Mouse (Mus musculus) inflammation-experienced regulatory T-cells, adult 6 months (primary cell): ENCODE results near the gene Pusl1. TPM values are rescaled to one million over a fixed set of nuclear protein-coding genes. Genes with fewer than 3 reads are reported as not detected.
A peak's percentile ranks its signal among the peaks of the same experiment; 100 is the strongest.

Experiments used
- ATAC-seq: one replicate; pipeline ENCODE4 v1.8.0; 2017
- polyA plus RNA-seq, 3 experiments: library from polyadenylated mRNA; unstranded; fragments of 100-300 nt; shearing (Covaris generic); gene quantifications; one replicate each; pipeline ENCODE4 v1.2.1; 2017

Gene Pusl1
- polyA plus RNA-seq, 3 experiments from 2014 or later, result 14.1 to 20.3 (median 15.8) TPM

DNA sequence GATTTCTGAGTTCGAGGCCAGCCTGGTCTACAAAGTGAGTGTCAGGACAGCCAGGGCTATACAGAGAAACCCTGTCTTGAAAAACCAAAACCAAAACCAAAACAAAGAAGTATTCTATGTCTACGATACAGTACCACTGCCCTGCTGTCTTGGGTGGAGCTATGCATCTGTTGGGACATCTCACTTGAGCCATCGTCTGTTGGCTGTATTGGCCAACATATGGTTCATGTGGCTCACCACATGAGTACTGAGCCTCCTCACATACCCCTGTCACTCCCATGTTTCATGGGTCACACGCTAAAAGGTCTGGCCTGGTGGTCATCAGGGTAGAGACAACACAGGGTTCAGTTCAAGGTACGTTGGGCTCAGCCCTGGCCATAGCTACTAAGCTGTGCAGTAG, 5.3 kb downstream of the Pusl1 start:
- no peak for ATAC-seq

DNA sequence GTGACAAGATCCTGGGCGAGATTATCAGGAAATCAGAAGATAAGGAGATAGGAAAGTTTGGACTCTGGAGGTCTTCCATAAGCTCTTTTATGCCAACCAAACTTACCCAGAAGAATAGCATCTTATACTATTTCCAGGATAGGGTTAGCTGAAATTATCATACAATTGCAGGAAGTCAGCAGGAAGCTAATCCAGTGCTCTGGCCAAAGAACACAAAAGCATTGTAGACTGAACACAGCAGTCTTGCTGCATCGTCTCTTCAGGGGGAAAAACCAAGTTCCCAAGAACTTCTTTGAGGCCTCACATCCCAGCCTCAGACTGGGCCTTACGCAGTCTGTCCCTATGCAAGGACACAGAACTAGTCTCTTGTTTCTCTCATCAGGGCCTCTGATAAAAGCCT, 8.0 kb downstream of the Pusl1 start:
- ATAC-seq, result no peak

DNA sequence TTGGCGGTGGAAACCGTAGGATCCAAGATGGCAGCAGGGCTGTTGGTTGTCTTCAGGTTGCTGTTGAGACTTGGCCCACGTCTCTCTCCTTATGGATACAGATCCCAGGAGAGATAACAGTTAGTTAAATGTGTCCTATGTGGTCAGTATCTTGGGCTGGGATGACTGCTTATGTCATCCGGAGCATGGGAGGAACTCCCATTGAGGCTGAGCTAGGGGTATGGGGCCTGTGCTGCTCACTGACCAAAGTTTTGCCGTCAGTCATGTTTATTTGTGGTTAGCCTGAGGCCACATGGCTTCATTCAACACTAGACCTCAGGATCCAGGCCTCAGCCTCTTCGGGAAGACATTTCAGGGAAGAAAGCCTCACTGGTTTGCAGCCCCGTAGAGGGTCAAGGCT, 20.2 kb downstream of the Pusl1 start:
- no peak for ATAC-seq

DNA sequence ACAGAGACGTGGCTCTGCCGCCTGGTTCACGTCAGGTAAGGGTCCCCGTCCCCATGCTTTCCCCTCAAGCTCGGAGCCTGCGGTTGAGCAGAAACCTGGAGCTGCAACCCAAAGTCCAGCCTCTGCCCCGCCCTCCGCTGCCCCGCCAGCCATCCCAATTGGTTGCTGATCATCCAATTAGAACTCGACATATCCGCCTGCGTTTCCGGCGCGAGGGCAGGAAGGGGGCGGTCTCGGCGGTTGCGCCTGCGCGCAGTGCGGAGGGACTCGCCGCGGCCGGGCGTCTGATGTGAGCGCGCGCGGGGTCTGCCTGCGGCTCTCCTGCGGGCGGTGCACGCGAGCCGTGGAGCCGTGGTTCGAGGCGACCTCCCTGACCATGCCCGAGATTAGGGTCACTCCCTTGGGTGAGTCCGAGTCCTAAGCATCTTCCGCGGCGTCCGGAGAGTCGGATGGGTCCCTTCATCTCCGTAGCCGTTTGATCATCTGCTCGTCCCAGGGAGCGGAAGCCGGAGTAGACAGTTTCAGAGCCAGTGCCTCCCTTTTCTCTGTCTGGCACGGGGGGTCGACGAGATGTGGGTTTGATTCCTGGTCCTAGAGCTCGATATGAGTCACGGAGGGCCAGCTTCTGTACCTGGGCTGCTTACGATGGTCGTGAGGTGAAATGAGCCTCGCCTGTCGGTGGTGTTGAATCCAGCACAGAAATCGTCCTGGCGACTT, 22.1 kb downstream of the Pusl1 start, which contains the start of the genes Cptp and Ints11:
Cptp (minus strand) TSS at position 124 of the 717 bp plus-strand sequence.
Ints11 (plus strand) TSS at position 230 of the 717 bp plus-strand sequence.
- peak; percentile 97 for ATAC-seq

DNA sequence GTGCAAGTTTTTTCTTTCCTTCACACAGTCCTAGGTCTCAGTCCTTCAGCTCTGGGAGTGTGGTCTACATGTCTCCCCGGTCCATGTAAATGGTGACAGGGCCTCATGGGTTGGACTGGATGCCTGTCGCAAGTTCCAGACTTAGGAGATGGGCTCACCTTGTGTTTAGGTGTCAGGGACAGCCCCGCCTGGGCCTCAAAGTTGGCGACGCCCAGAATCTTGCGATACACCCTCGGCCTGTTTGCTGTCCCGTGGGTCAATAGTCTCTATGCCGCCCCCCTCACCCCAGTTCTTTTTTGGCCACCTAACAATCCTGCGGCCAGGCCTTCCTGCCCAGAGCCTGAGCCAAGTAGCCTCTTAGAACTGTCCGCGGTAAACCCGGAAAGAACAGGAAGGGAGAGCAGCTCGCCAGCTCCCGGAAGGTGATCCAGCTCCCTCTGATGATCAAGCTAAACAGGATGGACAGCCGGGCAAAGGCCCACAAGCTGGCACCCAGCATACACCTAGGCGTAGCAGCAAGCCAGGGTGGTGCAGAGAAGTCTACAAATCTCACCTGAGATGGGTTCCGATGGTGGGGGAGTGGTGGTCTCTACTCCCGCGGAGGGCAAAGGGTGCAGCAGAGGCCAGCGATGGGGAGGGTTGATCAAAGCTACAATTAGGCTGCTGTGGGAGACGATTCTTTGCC, 22.8 kb downstream of the Pusl1 start:
- ATAC-seq, result peak; percentile 41

DNA sequence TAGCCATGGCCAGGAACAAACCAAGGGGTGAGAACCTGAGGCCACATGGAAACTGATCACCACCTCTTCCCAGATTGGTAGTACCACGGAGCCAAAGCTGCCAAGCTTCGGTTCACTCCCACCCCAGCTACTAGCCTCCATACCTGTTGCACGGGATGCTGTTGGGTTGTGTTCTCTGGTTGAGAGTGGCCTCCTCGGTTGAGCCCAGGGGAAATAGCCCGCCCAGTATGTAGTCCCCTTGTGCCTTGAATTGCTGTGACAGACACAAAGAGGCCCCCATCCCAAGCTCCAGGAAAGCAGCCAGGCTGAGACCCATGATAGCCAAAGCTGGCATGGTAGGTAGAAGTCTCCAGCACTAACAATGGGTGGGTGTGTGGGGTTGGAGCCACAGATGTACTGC, 28.6 kb downstream of the Pusl1 start, which contains the start of gene Tas1r3:
Tas1r3 (minus strand) TSS at position 362 of the 400 bp plus-strand sequence.
- no peak for ATAC-seq

DNA sequence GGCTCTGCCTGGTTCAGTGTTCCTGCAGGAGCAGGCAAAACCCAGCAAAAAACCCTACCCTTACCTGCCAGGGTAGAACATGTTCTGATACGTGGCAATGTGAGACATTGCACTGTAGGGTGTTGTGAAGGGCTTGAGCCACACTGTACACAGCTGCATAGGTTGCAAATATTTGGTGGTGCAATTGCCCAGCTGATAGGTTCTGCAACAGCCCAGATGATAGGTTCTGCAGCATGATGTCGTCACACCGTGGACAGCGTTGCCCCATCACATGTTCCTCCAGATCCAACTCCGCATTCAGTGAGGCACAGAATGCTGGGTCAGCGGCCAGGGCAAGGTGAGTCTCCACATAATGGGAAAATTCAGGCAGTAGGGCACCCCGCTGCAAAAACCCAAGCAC, 29.8 kb downstream of the Pusl1 start:
- ATAC-seq, result no peak

DNA sequence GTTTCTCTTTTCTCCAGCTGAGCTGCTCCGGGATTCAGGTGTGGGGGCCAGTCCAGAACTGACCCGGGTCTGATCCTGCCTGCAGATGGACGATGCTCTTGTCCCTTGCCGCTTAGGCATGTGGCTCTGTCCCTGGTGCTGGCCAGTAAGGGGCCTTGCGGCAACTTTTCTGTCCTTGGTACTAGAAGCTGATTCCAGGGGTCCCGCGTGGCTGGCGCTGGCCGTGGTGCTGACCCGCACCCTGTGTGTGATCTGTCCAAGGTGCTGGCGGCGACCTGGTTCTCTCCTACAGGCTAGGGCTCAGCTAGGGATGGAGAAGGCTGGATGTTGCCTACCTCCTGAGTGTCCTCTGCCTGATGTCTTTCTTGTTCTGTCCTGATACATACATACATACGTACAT, 32.3 kb downstream of the Pusl1 start:
- no peak for ATAC-seq

DNA sequence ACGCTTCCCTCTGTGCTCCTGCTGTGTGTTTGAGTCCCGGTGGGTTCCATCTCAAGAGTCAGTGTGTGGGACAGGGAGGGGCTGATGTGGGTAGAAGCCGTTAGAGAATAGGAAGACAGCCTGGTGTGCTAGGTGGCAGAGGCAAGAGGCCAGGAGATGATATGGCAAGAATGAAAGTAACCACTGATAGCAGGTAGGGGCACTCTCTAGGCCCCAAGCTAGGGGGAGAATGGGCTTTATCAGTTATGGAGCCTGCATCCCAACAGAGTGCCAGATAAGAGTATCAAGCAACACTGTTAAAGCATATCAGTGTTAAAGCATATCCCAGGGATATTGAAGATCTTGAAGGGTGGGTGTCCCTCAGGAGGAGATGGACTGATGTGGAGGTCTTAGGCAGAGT, 34.7 kb downstream of the Pusl1 start:
- ATAC-seq, result no peak

DNA sequence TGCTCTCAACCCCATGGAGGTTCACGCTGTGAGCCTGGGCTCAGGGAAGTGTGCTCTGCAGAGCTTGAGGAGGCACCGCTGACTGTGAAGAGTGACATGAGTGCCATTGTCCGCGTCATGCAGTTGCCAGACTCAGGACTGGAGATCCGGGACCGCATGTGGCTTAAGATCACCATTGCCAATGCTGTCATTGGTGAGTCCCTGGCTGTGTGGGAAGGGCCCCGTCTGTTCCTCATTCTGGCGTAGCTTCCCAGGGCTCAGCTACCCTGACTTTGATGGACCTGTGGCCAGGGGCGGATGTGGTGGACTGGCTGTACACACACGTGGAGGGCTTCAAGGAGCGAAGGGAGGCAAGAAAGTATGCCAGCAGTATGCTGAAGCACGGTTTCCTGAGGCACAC, 35.5 kb downstream of the Pusl1 start:
- no peak for ATAC-seq

DNA sequence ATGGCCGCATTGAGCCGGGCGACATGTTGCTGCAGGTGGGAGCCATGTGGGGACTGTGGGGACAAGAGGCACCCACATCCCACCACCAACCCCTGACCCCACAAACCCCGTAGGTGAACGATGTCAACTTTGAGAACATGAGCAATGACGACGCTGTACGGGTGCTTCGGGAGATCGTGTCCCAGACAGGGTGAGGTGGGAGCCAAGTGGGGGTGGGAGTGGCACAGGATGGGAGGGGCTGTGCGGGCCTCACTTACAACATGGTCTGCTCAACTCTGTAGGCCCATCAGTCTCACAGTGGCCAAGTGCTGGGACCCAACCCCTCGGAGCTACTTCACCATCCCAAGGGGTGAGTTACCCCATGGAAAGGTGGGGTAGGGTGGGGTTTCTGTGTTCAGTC, 36.6 kb downstream of the Pusl1 start:
- ATAC-seq, result no peak

DNA sequence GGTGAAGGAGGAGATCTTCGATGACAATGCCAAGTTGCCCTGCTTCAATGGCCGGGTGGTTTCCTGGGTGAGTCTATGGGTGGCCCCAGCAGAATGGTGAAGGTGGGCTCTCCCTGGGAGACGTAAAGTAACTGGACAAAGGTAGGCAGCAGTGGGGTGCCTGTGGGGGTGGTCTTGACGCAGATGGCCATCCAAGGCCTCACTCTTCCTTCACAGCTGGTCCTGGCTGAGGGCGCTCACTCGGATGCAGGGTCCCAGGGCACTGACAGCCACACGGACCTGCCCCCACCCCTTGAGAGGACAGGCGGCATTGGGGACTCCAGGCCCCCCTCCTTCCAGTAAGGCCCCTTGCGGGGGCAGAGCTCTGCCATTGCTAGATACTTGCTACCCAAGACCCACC, 38.2 kb downstream of the Pusl1 start:
- ATAC-seq, result no peak

DNA sequence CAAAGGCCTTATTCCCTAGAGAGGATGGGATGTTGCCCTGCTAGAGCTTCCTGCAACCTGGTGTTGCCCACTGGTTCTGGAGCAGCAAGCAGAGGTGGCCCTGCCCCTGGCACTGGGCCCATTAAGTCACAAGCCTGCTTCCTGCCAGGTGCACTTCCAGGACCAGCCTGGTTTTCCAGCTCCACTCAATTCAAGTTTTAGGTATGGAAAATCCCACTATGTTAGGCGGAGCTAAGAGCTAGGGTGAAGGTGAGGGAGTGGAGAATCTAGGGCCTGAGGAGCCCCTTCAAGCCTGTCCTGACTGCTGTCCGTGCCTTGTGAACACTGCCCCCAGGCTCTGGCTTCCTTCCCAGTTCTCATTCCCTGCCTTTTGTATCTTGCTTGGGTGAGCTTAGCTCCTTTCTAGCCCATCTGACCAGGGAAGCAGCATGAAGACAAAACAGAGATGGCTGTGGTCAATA, 39.6 kb downstream of the Pusl1 start:
- ATAC-seq, result no peak

DNA sequence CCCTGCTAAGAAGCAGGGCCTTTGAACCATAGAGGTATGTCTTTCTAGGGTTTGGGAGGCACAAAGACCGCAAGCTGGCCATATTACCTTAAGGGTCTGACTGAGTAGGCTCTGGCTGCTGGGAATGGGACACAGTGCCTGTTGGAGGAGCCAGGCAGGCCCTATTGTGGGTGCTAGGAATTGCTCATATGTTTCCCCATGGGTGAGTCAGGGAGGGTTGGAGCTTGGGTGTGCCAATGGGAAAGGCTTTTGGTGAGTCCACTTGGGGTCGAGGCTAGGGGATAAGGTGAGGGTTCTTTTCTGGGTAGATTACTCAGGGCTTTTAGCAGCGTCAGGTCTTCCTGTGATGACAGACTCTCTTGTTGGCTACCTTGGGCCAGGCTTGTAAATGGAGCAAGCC, 40.2 kb downstream of the Pusl1 start:
- no peak for ATAC-seq

DNA sequence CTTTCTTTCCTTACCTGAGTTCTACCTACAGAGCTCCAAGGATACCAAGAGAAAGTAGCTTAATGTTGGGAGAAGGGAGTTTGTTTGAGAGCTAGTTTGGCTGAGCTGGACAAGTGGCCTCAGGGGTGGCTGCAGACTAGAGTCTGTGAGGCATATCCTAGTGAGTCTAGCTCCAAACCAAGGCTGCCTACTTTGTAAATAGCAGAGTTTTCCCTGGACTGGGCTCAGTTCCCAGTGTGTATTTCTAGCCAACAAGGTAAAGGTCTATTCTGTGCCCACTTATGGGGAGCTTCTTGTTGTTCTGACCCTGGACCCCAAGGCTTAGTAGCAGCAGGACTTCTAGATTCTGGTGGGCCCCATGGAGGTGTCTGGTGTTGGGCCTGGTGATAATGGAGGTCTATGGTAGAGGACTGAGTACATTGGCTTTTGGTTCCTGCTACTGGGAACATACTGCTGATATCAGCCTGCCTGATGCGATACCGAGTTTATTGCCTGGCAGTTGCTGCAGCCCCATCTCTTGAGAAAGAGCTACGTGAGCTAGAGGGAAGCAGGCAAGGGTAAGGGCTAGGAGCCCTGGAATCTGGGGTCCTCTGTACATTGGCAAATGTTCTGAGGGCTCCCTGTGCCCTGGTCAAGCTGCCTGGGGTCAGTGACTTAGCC, 41.7 kb downstream of the Pusl1 start:
- ATAC-seq, result no peak

DNA sequence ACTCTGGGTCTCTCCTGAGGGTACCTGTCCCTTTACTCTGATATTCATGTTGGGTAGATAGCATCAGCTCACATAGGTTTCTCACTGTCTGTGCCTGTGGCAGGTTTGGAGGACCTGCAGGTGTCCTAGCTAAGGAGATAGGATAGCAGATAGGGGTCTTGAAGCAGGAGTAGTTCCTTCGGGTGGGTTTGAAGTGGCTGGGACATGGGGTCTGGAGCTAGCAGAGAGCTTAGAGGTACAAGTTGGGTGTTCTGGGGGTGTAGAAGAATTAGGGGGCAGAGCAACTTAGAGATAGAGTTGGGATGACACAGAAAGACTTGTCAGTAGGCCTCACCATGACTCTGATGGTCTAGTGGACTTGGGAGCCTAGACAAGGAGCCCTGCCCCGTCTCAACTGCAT, 42.2 kb downstream of the Pusl1 start:
- ATAC-seq, result no peak

DNA sequence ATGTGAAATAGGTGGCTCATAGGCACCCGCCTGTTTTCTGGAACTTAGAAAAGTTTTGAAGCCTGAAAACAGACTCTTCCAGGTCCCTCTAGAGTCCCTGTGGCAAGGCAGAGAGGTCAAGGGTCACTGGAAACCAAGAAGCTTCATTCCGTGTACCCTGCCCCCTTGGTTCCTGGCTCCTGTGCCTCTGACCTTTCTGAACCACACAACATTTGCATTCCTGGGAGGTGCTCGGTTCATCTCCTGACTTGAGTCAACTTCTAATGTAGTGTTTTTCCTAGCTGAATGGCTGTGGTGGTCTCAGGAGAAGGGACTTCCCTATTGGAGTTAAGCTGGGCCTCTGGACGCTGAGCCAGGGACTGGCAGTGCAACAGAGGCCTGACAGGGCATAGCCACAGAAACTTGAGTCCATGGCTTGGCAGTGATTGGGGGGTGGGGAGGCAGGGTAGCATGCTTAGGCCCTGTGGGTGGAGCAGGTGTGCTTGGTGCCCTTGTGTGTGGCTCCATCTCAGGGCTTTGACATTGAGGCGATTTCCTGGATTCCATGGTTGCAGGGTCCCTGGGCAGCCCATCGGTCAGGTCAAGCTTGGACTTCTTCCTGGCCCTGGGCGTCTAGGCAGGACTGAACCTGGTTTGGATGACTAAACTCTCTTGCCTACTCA, 43.0 kb downstream of the Pusl1 start:
- ATAC-seq, result no peak

DNA sequence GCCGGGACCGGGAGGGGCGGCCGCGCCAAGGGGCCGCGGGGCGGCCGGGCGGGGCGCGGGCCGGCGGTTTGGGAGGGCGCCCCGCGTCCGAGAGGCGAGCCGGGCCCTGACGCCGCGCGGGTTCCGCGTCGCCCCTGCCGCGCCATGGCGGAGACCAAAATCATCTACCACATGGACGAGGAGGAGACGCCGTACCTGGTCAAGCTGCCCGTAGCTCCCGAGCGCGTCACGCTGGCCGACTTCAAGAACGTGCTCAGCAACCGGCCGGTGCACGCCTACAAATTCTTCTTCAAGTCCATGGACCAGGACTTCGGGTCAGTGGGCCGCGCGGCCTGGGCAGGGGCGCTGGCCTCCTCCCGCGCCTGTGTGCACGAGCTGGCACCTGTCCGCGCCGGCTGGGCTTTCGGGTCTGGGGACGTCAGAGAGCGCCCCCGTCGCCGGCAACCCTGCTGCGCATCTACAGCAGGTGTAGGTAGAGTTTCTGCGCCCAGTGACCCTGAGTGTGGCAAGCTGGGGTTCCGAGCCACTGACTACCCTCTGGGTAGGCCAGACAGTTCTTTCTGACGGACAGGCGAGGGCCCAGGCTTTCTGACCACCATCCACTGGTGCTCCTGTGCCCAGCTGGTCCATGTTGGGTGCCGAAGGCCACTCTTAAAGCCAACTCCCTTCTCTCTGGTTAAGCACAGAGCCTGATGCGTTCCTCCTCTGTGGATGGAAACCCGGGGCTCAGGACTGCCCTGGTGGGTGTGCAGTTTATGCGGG, 43.8 kb downstream of the Pusl1 start:
- peak; percentile 16 for ATAC-seq

DNA sequence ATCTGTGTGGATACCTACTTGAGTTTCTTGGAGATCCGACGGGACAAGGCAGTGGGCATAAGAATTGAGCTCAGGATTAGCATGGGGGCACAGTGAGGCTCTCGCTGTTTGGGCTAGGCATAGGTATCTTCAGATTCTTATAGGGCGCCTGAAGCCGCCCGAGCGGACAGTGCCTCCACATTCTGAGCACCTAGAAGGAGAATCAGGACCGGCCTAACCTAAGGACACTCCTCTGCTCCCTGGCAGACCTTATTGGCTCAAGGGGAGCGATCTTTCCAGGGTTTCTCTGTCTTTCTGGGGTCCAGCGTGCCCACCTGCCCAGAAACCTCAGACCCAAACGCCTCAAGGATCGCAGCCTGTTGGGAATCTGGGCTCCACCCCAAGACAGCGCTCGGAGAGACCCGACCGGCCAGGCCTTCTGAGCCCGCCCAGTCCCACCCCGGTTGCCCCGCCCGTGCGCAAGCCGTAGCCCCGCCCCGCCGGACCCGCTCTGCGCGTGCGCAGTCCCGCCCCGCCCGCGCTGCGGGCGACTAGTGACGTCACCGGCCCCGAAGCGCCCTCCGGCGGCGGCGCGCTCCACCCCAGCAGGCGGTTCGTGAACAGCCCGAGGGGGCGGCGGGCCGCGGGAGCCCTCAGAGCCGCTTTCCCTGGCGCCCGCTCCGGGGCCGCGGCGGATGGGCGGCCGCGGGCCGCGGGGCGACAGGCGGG, 44.6 kb downstream of the Pusl1 start, which contains the start of gene Dvl1:
Dvl1 (plus strand) TSS at position 532 of the 708 bp plus-strand sequence.
- ATAC-seq, result peak; percentile 90

DNA sequence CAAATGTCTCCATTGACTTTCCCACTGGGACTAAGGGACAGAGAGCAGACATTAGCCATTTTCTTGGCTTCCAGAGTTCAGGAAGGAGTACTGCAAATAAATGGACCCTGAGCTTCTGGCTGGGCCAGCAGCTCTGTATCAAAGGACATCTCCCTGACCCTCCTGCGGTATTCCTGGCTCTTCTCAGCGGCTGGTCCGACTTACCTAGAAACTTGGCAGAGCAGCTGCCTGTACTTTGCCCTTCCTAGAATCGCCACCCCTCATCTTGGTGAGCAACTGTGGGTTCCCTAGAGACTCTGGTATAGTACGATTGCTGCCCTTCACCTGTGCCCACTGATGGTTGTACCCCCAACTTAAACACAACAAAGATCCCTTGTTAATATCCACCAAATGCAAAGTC, 48.4 kb downstream of the Pusl1 start:
- no peak for ATAC-seq

DNA sequence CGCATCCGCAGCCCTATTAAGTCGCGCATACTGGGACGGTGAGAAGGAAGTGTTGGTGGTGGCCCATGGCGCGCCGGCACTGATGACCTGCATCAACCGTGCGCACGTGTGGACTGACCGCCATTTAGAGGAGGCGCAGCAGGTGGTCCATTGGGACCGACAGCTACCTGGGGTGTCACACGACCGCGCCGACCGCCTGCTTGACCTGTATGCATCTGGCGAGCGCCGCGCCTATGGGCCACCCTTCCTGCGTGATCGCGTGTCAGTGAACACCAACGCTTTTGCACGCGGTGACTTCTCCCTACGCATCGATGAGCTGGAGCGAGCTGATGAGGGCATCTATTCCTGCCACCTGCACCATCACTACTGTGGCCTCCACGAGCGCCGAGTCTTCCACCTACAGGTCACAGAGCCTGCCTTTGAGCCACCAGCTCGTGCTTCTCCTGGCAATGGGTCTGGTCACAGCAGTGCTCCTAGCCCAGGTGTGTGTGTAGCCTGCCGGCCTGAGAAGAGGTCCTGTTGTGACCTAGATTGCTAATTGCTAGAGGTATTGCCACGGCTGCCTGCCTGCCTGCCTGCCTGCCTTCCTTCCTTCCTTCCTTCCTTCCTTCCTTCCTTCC, 49.8 kb downstream of the Pusl1 start:
- ATAC-seq, result no peak
